Mouse (Mus musculus): Measurements from ENCODE around the gene Asnsd1. TPM values are rescaled to one million over a fixed set of nuclear protein-coding genes. Genes with fewer than 3 reads are reported as not detected.

The Asnsd1 gene
- polyA plus RNA-seq (2012; rRNA removed): 26.3 and 27.1 TPM in 2 replicates

GRCm38 (mm10) chr1:53352327-53353261 lies at the start of gene Asnsd1, which contains the start of the genes Asdurf and Gm28551:
Gene Asnsd1 (minus strand): TSS chr1:53352752.
Gene Asdurf (minus strand): TSS chr1:53352619.
Gene Gm28551 (minus strand): TSS chr1:53352667.

GRCm38 (mm10) chr1:53312989-53313967 lies 39.3 kb downstream of the Asnsd1 start, which contains the start of gene Osgepl1:
Gene Osgepl1 (plus strand): TSS chr1:53313624.

GRCm38 (mm10) chr1:53296581-53297383 lies 55.8 kb downstream of the Asnsd1 start, which contains the start of the genes Pms1, Ormdl1 and Gm28778:
Gene Pms1 (minus strand): TSS chr1:53297018.
Gene Ormdl1 (plus strand): TSS chr1:53297095.
Gene Gm28778 (plus strand): TSS chr1:53297111.

Other genes starting within 250 kb of the Asnsd1 start
- gene 1700019A02Rik, start 165.1 kb downstream of the Asnsd1 start, polyA plus RNA-seq (2012; rRNA removed): not detected in 2 replicates
- gene Pms1, start 55.7 kb downstream of the Asnsd1 start, polyA plus RNA-seq (2012; rRNA removed): 2.9 and 3.6 TPM in 2 replicates
- gene Ormdl1, start 55.7 kb downstream of the Asnsd1 start, polyA plus RNA-seq (2012; rRNA removed): 30.1 and 33.8 TPM in 2 replicates
- 0.95 and 1.2 TPM in 2 replicates for gene Gm28778, start 55.6 kb downstream of the Asnsd1 start, polyA plus RNA-seq (2012; rRNA removed)
- 16.4 and 17.0 TPM in 2 replicates for gene Osgepl1, start 39.1 kb downstream of the Asnsd1 start, polyA plus RNA-seq (2012; rRNA removed)
- not detected in 2 replicates for gene Asdurf, start 133 bp downstream of the Asnsd1 start, polyA plus RNA-seq (2012; rRNA removed)
- 0.71 and 1.0 TPM in 2 replicates for gene Gm28551, start 85 bp downstream of the Asnsd1 start, polyA plus RNA-seq (2012; rRNA removed)